Mouse (Mus musculus) midbrain, embryonic 12.5 days (tissue): Measurements from ENCODE around the gene Ptprm. TPM values are rescaled to one million over a fixed set of nuclear protein-coding genes. Genes with fewer than 3 reads are reported as not detected.

ENCODE experiments used
- ATAC-seq: fragments of 200-750 bp; cut with Nextera tagmentation; 2 replicates; pipeline ENCODE4 v1.8.0; 2017; ENCODE audit warnings: low read depth, moderate TSS enrichment, moderate library complexity; ENCODE audit not compliant: low FRiP score
- H3K27ac ChIP-seq: fragments of 300-500 bp; sonication (generic); replicated peaks from 2 replicates; pipeline ENCODE4 v1.5.1; 2016; ENCODE audit warnings: mild to moderate bottlenecking
- H3K27me3 ChIP-seq: fragments of 300-500 bp; sonication (generic); 2 replicates; pipeline ENCODE4 v1.6.1; 2016; ENCODE audit warnings: mild to moderate bottlenecking
- H3K36me3 ChIP-seq: fragments of 300-500 bp; sonication (generic); 2 replicates; pipeline ENCODE4 v1.6.1; 2016
- H3K4me1 ChIP-seq: fragments of 300-500 bp; sonication (generic); 2 replicates; pipeline ENCODE4 v1.6.1; 2016
- H3K4me2 ChIP-seq: fragments of 300-500 bp; sonication (generic); replicated peaks from 2 replicates; pipeline ENCODE4 v1.6.1; 2016; ENCODE audit warnings: mild to moderate bottlenecking, moderate library complexity
- H3K4me3 ChIP-seq: fragments of 300-500 bp; sonication (generic); 2 replicates; pipeline ENCODE4 v1.5.1; 2016; ENCODE audit warnings: mild to moderate bottlenecking
- H3K9ac ChIP-seq: fragments of 300-500 bp; sonication (generic); replicated peaks from 2 replicates; pipeline ENCODE4 v1.6.1; 2016; ENCODE audit warnings: mild to moderate bottlenecking, moderate library complexity
- H3K9me3 ChIP-seq: fragments of 300-500 bp; sonication (generic); 2 replicates; pipeline ENCODE4 v1.6.1; 2016; ENCODE audit warnings: mild to moderate bottlenecking
- WGBS: fragments of 180-500 bp; shearing (Covaris S2); methylation state at CpG from one replicate; pipeline ENCODE4 v1.1.7; 2016; 5-methylcytosine and 5-hydroxymethylcytosine counted together
- polyA plus RNA-seq: library from polyadenylated mRNA; unstranded; fragments of >200 nt; fragmentation: Nextera tagmentation; extraction: Ambion mirVana; gene quantifications from 2 replicates; pipeline ENCODE4 v1.2.1, GENCODE M21; 2016

The Ptprm gene
- polyA plus RNA-seq, 1 experiment from 2014 or later, result 11.8 TPM

- WGBS, result 92% methylated on average over 5 of the region's 5 CpGs
- Histone ChIP-seq H3K27me3 (peaks cover 29% of the 10 kb centered on the region), H3K27ac (no peak overlapping the region), H3K4me3 (no peak overlapping the region), H3K9me3 (no peaks in the 10 kb centered on the region), H3K9ac (no peak overlapping the region), H3K4me1 (peaks cover 9% of the 10 kb centered on the region; the same call in 1 of the 2 replicates), H3K4me2 (no peak overlapping the region), H3K36me3 (no peaks in the 10 kb centered on the region)
- no peak for ATAC-seq
Observed at GRCm38 (mm10) chr17:67359578-67359977, 5.3 kb upstream of the Ptprm start.

- no peak overlapping the region for H3K27ac ChIP-seq
- peaks cover 29% of the 10 kb centered on the region for H3K27me3 ChIP-seq
- H3K9me3 ChIP-seq, result no peaks in the 10 kb centered on the region
- H3K9ac ChIP-seq, result no peak overlapping the region
- H3K4me2 ChIP-seq, result no peak overlapping the region
- 95% methylated on average over 7 of the region's 7 CpGs for WGBS
- H3K36me3 ChIP-seq, result no peaks in the 10 kb centered on the region
- ATAC-seq, result no peak
- H3K4me1 ChIP-seq, result peaks cover 9% of the 10 kb centered on the region; the same call in 1 of the 2 replicates
- H3K4me3 ChIP-seq, result no peak overlapping the region
Observed at GRCm38 (mm10) chr17:67358541-67358940, 4.3 kb upstream of the Ptprm start.

GRCm38 (mm10) chr17:67357191-67357590, 2.9 kb upstream of the Ptprm start:
- H3K27ac ChIP-seq, result no peak overlapping the region
- H3K4me2 ChIP-seq, result no peak overlapping the region
- no peak overlapping the region for H3K9ac ChIP-seq
- ATAC-seq, result no peak
- WGBS, result 85% methylated on average over 4 of the region's 4 CpGs
- H3K9me3 ChIP-seq, result no peaks in the 10 kb centered on the region
- H3K36me3 ChIP-seq, result no peaks in the 10 kb centered on the region
- no peak overlapping the region for H3K4me3 ChIP-seq
- H3K27me3 ChIP-seq, result peaks cover 39% of the 10 kb centered on the region
- H3K4me1 ChIP-seq, result peaks cover 15% of the 10 kb centered on the region; the same call in 1 of the 2 replicates

GRCm38 (mm10) chr17:67355251-67355650, 994 bp upstream of the Ptprm start:
- H3K27me3 ChIP-seq, result peaks cover 45% of the 10 kb centered on the region
- WGBS, result 37% methylated on average over 5 of the region's 5 CpGs
- ATAC-seq, result no peak
- peaks cover 15% of the 10 kb centered on the region; the same call in 1 of the 2 replicates for H3K4me1 ChIP-seq
- H3K4me3 ChIP-seq, result no peak overlapping the region
- H3K4me2 ChIP-seq, result peak overlapping the region; percentile 83
- no peak overlapping the region for H3K27ac ChIP-seq
- no peaks in the 10 kb centered on the region for H3K36me3 ChIP-seq
- no peak overlapping the region for H3K9ac ChIP-seq
- H3K9me3 ChIP-seq, result no peaks in the 10 kb centered on the region

DNA sequence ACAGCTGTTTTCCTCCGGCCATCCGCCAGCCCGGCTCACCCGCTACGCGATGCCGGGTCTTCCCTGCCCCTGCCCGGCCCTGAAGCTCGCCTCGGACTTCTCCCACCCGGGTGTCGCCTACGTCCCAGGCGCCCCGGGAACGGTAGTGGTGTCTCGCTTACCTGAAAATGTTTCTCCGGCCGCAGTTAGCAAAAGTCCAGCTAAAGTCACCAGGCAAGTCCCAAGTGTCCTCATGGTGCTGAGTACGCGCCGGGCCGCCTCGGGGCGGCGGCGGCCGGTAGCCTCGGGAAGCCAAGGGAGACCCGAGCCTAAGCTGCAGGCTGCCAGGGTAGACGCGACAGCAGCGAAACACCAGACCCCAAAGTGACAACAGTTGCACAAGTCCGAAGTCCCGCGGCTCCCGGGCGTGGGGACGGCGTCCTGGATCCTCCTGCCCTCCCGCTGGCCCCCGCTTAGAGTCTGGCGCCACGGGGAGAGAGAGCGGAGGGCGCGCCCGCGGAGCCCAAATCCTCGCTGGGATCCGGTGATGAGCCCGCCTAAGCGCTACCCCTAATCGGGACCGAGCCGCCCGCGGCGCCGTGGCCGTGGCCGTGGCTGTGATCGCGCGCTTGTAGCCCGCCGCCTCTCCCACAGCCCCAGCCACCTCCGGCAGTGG, 334 bp downstream of the Ptprm start:
- Histone ChIP-seq H3K4me1 (peaks cover 14% of the 10 kb centered on the region; the same call in 1 of the 2 replicates), H3K27ac (0 out of 2 replicates have a peak overlapping the region, but pooled peaks have one; percentile 46), H3K9me3 (no peaks in the 10 kb centered on the region), H3K9ac (peak overlapping the region; percentile 73), H3K4me3 (peak overlapping the region; percentile 75), H3K4me2 (peak overlapping the region; percentile 83), H3K36me3 (no peaks in the 10 kb centered on the region), H3K27me3 (peaks cover 43% of the 10 kb centered on the region)
- peak; percentile 64 for ATAC-seq
- under 1% methylated on average over 60 of the region's 68 CpGs for WGBS

DNA sequence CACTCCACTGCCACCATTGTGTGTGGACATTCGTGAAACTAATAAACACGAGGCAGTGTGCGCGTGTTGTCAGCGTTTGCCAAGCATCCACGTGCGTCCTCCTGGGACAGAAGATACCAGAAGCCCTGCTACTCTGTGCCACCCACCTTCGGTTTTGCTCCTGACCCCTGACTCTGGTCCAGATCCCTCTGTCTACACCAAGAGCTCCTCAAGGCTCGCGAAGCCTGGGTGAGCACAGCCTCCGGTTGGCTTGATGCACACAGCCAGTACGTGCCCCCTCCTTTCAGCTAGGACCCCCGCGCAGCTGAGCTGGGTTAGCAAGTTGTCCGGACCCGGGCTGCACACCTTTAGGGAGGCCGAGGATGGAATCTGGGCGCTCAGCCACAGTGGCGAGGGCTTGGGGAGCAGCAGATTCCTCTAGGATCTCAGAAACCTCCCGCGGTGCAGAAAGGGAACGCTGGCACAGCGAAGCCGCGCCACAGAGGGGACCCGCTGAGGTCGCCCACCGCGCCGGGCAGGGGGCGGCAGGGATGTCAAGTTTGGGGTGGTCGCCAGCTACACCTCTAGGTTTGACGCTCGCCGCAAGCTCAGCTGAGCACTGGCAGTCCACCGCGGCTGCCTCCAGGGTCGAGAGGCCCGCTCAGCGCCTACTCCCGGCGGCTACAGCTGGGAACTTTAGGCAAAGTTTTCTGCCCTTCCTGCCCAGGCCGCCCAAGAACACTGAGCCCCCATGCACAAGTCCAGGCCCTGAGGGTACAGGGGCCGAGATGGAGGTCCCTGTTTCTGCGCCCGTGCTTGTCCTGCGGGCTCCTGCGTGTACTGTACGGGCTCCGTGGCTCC, 1.1 kb downstream of the Ptprm start:
- H3K9me3 ChIP-seq, result no peaks in the 10 kb centered on the region
- no peaks in the 10 kb centered on the region for H3K36me3 ChIP-seq
- peak overlapping the region; percentile 73 for H3K9ac ChIP-seq
- WGBS, result 4% methylated on average over 49 of the region's 50 CpGs
- peak; percentile 28 for ATAC-seq
- H3K4me2 ChIP-seq, result peak overlapping the region; percentile 83
- peaks cover 38% of the 10 kb centered on the region for H3K27me3 ChIP-seq
- no peak overlapping the region for H3K27ac ChIP-seq
- peaks cover 14% of the 10 kb centered on the region; the same call in 1 of the 2 replicates for H3K4me1 ChIP-seq
- peak overlapping the region; percentile 75 for H3K4me3 ChIP-seq

DNA sequence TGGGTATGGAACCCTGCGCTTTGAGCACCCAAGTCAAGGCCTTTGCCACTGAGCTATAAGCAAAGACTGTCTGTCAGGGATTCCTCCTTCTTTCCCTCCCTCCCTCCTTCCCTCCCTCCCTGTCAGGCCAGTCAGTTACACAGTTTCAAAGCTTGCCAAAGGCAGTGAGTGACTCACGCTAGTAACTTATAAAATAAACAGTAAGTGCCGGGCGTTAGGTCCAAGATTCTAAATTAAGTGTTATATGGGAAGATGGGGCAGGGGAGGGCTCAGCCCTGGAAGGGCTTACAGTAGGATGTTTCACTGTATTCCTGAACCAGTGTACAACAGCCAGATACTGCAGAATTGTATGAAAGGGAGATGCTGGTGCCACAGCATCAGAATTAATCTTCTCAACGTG, 2.8 kb downstream of the Ptprm start:
- Histone ChIP-seq H3K27ac (no peak overlapping the region), H3K4me1 (peaks cover 14% of the 10 kb centered on the region; the same call in 1 of the 2 replicates), H3K4me2 (peak overlapping the region; percentile 83; the same call in 1 of the 2 replicates), H3K36me3 (no peaks in the 10 kb centered on the region), H3K27me3 (peaks cover 32% of the 10 kb centered on the region), H3K4me3 (no peak overlapping the region), H3K9me3 (no peaks in the 10 kb centered on the region), H3K9ac (no peak overlapping the region)
- no peak for ATAC-seq
- WGBS, result 64% methylated on average over 5 of the region's 5 CpGs

GRCm38 (mm10) chr17:67350536-67350935, 3.7 kb downstream of the Ptprm start:
- Histone ChIP-seq H3K9ac (no peak overlapping the region), H3K4me2 (no peak overlapping the region), H3K27me3 (peaks cover 27% of the 10 kb centered on the region), H3K36me3 (no peaks in the 10 kb centered on the region), H3K4me1 (peaks cover 14% of the 10 kb centered on the region; the same call in 1 of the 2 replicates), H3K4me3 (no peak overlapping the region), H3K27ac (no peak overlapping the region), H3K9me3 (no peaks in the 10 kb centered on the region)
- 74% methylated on average over 7 of the region's 7 CpGs for WGBS
- no peak for ATAC-seq

DNA sequence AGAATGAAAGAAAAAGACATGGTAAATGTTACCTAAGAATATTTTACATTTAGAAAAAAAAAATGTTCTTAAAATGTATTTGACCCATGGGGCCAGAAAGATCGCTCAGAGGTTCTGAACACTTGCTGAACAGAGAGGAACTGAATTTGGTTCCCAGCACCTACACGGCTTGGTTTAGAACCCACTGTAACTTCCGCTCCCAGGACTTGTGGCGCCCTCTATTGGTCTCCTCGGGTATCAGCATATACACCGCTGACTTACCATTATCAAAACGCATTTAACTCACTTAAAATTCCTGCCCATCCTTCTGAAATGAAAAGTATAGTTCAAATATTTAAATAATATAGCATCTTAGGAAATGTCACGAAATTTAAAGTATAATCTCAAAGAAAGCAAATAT, 4.7 kb downstream of the Ptprm start:
- H3K27me3 ChIP-seq, result peaks cover 27% of the 10 kb centered on the region
- 91% methylated on average over 8 of the region's 8 CpGs for WGBS
- H3K27ac ChIP-seq, result no peak overlapping the region
- H3K4me2 ChIP-seq, result no peak overlapping the region
- 0 out of 2 replicates have a peak, but pooled peaks cover 11% of the 10 kb centered on the region for H3K4me1 ChIP-seq
- H3K9me3 ChIP-seq, result no peaks in the 10 kb centered on the region
- H3K9ac ChIP-seq, result no peak overlapping the region
- no peak overlapping the region for H3K4me3 ChIP-seq
- ATAC-seq, result no peak
- no peaks in the 10 kb centered on the region for H3K36me3 ChIP-seq

GRCm38 (mm10) chr17:67346921-67347320, 7.3 kb downstream of the Ptprm start:
- Histone ChIP-seq H3K27ac (no peak overlapping the region), H3K4me2 (no peak overlapping the region), H3K4me1 (0 out of 2 replicates have a peak, but pooled peaks cover 4% of the 10 kb centered on the region), H3K9me3 (no peaks in the 10 kb centered on the region), H3K36me3 (no peaks in the 10 kb centered on the region), H3K9ac (no peak overlapping the region), H3K4me3 (no peak overlapping the region), H3K27me3 (peaks cover 14% of the 10 kb centered on the region)
- 87% methylated on average over 10 of the region's 10 CpGs for WGBS
- no peak for ATAC-seq

DNA sequence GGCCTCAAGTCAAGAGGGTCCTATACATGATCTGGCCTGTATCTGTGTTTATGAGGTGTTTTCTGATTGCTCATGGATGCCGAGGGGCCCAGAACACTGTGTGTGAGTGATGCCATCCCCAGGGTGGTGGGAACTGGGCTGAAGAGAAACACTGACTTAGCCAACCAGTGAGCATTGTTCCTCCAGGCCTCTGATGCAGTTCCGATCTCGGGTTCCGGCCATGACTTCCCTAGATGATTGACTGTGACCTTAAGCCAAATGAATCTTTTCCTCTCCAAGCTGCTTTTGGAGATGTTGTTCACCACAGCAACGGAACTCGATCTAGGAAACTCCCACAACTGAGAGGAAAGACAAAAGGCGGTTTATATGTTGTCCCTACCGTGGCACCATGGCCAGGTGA, 9.1 kb downstream of the Ptprm start:
- Histone ChIP-seq H3K4me3 (no peak overlapping the region), H3K9me3 (no peaks in the 10 kb centered on the region), H3K27me3 (no peaks in the 10 kb centered on the region), H3K4me1 (no peaks in the 10 kb centered on the region), H3K9ac (no peak overlapping the region), H3K27ac (no peak overlapping the region), H3K4me2 (no peak overlapping the region), H3K36me3 (no peaks in the 10 kb centered on the region)
- no peak for ATAC-seq
- 90% methylated on average over 8 of the region's 8 CpGs for WGBS

GRCm38 (mm10) chr17:67343471-67343870, 10.8 kb downstream of the Ptprm start:
- H3K27me3 ChIP-seq, result no peaks in the 10 kb centered on the region
- H3K9me3 ChIP-seq, result no peaks in the 10 kb centered on the region
- no peaks in the 10 kb centered on the region for H3K36me3 ChIP-seq
- no peaks in the 10 kb centered on the region for H3K4me1 ChIP-seq
- H3K9ac ChIP-seq, result no peak overlapping the region
- 84% methylated on average over 2 of the region's 2 CpGs for WGBS
- H3K4me2 ChIP-seq, result no peak overlapping the region
- H3K4me3 ChIP-seq, result no peak overlapping the region
- H3K27ac ChIP-seq, result no peak overlapping the region
- no peak for ATAC-seq
